Mouse (Mus musculus) liver, postnatal 0 days (tissue): ENCODE results near the gene Hmcn1. TPM values are rescaled to one million over a fixed set of nuclear protein-coding genes. Genes with fewer than 3 reads are reported as not detected.

ENCODE experiments used
- ATAC-seq: fragments of 200-750 bp; cut with Nextera tagmentation; 2 replicates; pipeline ENCODE4 v1.8.0; 2017; ENCODE audit warnings: mild to moderate bottlenecking, moderate library complexity
- DNase-seq: peaks from one replicate; pipeline ENCODE4 v3.0.0-alpha.2; 2016
- H3K27ac ChIP-seq: fragments of 300-500 bp; sonication (generic); 2 replicates; pipeline ENCODE4 v1.5.1; 2014; ENCODE audit warnings: antibody characterized with exemption, moderate library complexity, mild to moderate bottlenecking, low read depth
- H3K27me3 ChIP-seq: fragments of 300-500 bp; sonication (generic); 2 replicates; pipeline ENCODE4 v1.6.1; 2014; ENCODE audit warnings: low read length, control low read depth, mixed read lengths; ENCODE audit not compliant: insufficient read depth
- H3K36me3 ChIP-seq: fragments of 300-500 bp; sonication (generic); replicated peaks from 2 replicates; pipeline ENCODE4 v1.6.1; 2014; ENCODE audit warnings: mild to moderate bottlenecking, control low read depth, low read length, moderate library complexity, mixed read lengths; ENCODE audit not compliant: insufficient read depth
- H3K4me1 ChIP-seq: fragments of 300-500 bp; sonication (generic); 2 replicates; pipeline ENCODE4 v1.6.1; 2014; ENCODE audit warnings: antibody characterized with exemption, mild to moderate bottlenecking, control low read depth; ENCODE audit not compliant: insufficient read depth
- H3K4me2 ChIP-seq: fragments of 300-500 bp; sonication (generic); 2 replicates; pipeline ENCODE4 v1.6.1; 2014; ENCODE audit warnings: low read depth, mild to moderate bottlenecking, low read length, moderate library complexity, mixed read lengths
- H3K4me3 ChIP-seq: fragments of 300-500 bp; sonication (generic); 2 replicates; pipeline ENCODE4 v1.5.1; 2014; ENCODE audit warnings: low read depth, low read length
- H3K9ac ChIP-seq: fragments of 300-500 bp; sonication (generic); replicated peaks from 2 replicates; pipeline ENCODE4 v1.6.1; 2014; ENCODE audit warnings: mild to moderate bottlenecking, moderate library complexity
- H3K9me3 ChIP-seq: fragments of 300-500 bp; sonication (generic); 2 replicates; pipeline ENCODE4 v1.6.1; 2016; ENCODE audit warnings: mild to moderate bottlenecking, control low read depth, low read length, mixed read lengths
- CTCF ChIP-seq: sonication (generic); IDR thresholded peaks from 2 replicates; pipeline ENCODE4 v1.5.1; 2016; ENCODE audit warnings: antibody characterized with exemption, low read depth
- EP300 ChIP-seq: IDR thresholded peaks from 2 replicates; pipeline ENCODE4 v1.6.1; 2016; ENCODE audit warnings: antibody characterized with exemption, low read depth, mild to moderate bottlenecking
- WGBS: fragments of 180-500 bp; shearing (Covaris S2); extraction: QIAGEN DNeasy Blood & Tissue Kit; methylation state at CpG from one replicate; pipeline ENCODE4 v1.1.7; 2014; ENCODE audit not compliant: insufficient replicate concordance; 5-methylcytosine and 5-hydroxymethylcytosine counted together
- polyA plus RNA-seq: library from polyadenylated mRNA; unstranded; fragments of >200 nt; fragmentation: Nextera tagmentation; extraction: Ambion mirVana; gene quantifications from 2 replicates; pipeline ENCODE4 v1.2.1, GENCODE M21; 2015

Gene Hmcn1
- polyA plus RNA-seq, 1 experiment from 2014 or later, result 2.4 TPM

DNA sequence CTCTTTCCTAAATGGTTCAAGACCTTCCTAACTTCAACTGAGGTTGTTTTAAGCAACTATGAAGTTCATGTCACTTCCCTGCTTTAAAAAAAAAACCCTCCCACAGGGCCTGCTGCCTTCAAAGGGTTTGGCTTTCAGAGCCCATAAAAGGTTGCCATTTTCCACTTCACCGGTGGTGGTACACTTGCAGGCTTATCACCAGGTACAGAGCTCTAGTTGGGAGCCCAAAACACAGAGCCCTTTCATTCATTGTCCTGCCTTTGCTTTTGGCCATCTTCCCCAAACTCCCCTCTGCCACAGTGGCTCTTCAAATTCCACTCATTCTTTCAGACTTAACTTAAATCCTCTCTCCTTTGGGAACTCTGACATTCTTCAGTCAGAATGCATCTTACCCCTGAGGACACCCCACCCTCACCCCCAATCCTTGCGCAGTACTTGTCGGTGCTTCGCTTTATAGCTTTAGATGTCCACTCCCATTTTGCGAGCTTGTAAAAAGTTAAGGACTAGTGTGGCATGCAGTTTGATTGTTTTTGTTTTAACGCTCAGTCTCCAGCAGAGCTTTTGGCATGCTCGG is 222.2 kb downstream of the Hmcn1 start:
- 77% methylated on average over 7 of the region's 7 CpGs for WGBS
- TF ChIP-seq CTCF (no peak), EP300 (no peak)
- H3K4me3 ChIP-seq, result no peak overlapping the region
- no peaks in the 10 kb centered on the region for H3K36me3 ChIP-seq
- H3K27ac ChIP-seq, result no peak overlapping the region
- ATAC-seq (no peak), DNase-seq (no peak)
- no peak overlapping the region for H3K9ac ChIP-seq
- no peaks in the 10 kb centered on the region for H3K4me1 ChIP-seq
- H3K9me3 ChIP-seq, result no peaks in the 10 kb centered on the region
- no peaks in the 10 kb centered on the region for H3K27me3 ChIP-seq
- no peak overlapping the region for H3K4me2 ChIP-seq

DNA sequence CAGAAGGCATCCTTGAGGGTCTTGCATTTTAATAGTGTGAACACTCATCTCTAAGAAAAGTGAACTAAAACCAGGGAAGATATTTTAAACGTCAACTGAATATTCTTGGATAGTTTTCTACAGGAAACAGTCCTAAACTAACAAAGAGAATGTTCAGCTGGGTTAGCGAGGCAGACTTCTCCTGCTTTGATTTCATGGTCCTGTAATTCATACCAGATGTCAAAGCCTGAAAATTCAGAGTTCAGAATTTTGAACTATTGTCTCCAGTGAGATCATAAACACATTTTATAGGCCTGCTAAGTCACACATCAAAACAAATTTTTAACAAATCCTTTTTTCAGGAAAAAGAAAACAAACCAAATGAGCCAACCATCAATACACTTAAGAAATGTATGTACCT is 223.4 kb downstream of the Hmcn1 start:
- Histone ChIP-seq H3K4me2 (no peak overlapping the region), H3K9ac (no peak overlapping the region), H3K9me3 (no peaks in the 10 kb centered on the region), H3K27me3 (no peaks in the 10 kb centered on the region), H3K36me3 (no peaks in the 10 kb centered on the region), H3K27ac (no peak overlapping the region), H3K4me1 (no peaks in the 10 kb centered on the region), H3K4me3 (no peak overlapping the region)
- WGBS, result 67% methylated on average over 2 of the region's 2 CpGs
- ATAC-seq (no peak), DNase-seq (no peak)
- TF ChIP-seq EP300 (no peak), CTCF (no peak)

DNA sequence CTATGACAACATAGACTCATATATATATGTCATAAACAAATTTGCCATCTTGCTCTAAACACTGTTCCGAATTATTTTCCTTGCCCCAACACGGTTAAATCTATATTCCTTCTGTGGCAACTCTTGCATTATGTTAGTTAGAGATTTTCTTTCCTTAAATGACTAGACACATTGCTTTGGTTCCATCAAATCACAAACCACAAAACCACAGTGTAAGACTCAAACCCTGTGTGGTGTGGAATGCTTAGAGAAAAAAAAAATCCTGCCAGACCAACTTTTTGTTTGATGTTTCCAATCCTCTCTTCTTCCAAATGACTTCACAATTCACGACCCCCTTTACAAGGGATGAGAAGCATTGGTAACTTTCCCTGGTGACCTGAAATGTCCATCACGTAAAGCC is 231.6 kb downstream of the Hmcn1 start:
- Histone ChIP-seq H3K4me1 (no peaks in the 10 kb centered on the region; the same call in 1 of the 2 replicates), H3K27me3 (no peaks in the 10 kb centered on the region), H3K9me3 (no peaks in the 10 kb centered on the region), H3K27ac (no peak overlapping the region), H3K4me2 (no peak overlapping the region), H3K36me3 (no peaks in the 10 kb centered on the region), H3K4me3 (no peak overlapping the region), H3K9ac (no peak overlapping the region)
- DNase-seq (no peak), ATAC-seq (no peak)
- 54% methylated on average over 4 of the region's 4 CpGs for WGBS
- TF ChIP-seq EP300 (no peak), CTCF (no peak)

DNA sequence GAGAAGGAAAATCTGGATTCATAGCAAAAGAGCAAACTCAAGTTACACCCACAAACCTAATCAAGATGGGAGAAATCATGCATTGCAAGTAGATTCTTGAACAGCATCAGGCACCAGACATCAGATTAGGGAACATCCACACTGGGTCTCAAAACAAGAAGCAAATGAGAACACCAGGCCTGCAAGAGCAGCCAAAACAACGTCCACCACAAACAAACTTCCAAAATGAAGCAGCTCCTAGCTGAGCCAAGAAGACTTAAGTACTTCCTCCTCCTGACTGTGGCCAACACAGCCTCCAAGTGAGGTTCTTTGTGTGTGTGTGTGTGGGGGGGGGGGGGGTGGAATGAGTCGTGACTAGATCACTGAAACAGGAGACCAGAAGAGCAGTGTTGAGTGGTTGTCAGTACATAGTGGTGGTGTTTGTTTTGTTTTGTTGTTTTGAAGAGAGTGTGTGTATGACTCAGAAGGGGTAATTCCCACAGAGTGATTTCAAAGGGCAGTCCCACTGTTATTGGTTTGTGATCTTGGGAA is 232.4 kb downstream of the Hmcn1 start:
- ATAC-seq, result no peak
- H3K36me3 ChIP-seq, result no peaks in the 10 kb centered on the region
- WGBS, result 16% methylated on average over 2 of the region's 2 CpGs

DNA sequence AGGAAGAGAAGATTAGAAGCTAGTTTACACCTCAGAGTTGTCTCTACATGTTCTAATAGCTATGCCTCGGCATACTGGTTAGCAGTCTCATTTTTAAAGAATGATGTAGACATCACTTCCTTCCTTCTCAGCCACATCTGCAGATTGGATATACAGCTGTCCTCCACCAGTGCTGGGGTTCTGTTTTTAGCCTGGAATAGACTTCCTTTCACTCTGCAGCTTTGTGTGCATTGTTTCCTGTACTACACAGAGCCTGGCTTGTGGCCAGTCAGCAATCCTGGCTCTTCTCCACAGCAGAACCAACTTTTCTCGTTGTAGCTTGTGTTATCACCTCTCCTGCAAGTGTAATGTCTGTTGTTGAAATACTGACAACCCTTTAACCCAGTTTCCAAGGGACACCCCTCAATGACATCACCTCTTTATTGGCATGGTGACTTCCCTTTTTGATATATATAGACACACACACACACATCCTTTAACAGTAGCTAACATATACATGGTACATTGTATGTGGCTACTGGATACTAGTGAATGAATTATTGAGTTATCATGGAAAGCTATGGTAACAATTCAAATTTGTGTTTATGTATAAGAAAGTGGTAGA is 233.7 kb downstream of the Hmcn1 start:
- no peaks in the 10 kb centered on the region for H3K27me3 ChIP-seq
- 10% methylated on average over 2 of the region's 2 CpGs for WGBS
- H3K36me3 ChIP-seq, result no peaks in the 10 kb centered on the region

More for the DNA sequence above, 232.4 kb downstream of the Hmcn1 start:
- no peak overlapping the region for H3K4me2 ChIP-seq
- no peaks in the 10 kb centered on the region for H3K9me3 ChIP-seq
- H3K27me3 ChIP-seq, result no peaks in the 10 kb centered on the region
- H3K9ac ChIP-seq, result no peak overlapping the region
- H3K4me3 ChIP-seq, result no peak overlapping the region
- TF ChIP-seq EP300, result no peak
- TF ChIP-seq CTCF, result no peak
- DNase-seq, result no peak
- H3K4me1 ChIP-seq, result no peaks in the 10 kb centered on the region; the same call in 1 of the 2 replicates
- H3K27ac ChIP-seq, result no peak overlapping the region

DNA sequence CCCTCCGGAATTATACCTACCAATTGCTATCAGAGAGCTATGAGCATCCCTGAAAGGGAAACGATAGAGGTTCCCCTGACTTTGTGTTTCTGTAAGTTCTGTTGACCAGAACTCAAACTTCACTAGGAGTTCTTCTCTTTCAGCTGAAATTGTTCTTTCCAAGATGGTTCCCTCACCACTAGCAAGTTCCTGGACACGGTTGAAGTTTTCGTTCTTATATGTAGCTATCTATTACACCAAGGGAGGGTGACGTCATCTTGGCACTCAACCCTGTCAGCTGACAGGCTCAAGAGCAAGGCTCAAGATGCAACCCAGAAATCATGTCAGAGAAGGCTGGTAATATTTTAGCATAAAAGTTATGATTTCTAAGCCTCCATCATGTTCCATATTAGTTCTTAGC is 239.3 kb downstream of the Hmcn1 start:
- H3K27ac ChIP-seq, result no peak overlapping the region
- TF ChIP-seq CTCF (no peak), EP300 (no peak)
- WGBS, result 87% methylated on average over 5 of the region's 5 CpGs

More for the DNA sequence above, 233.7 kb downstream of the Hmcn1 start:
- H3K9me3 ChIP-seq, result no peaks in the 10 kb centered on the region
- no peaks in the 10 kb centered on the region; the same call in 1 of the 2 replicates for H3K4me1 ChIP-seq
- H3K4me3 ChIP-seq, result no peak overlapping the region
- DNase-seq (peak; percentile 31), ATAC-seq (peak; percentile 45)
- no peak overlapping the region for H3K4me2 ChIP-seq
- H3K27ac ChIP-seq, result no peak overlapping the region
- TF ChIP-seq CTCF (no peak), EP300 (0 out of 2 replicates have a peak, but pooled peaks have one; percentile 16)
- no peak overlapping the region for H3K9ac ChIP-seq

More for the DNA sequence above, 239.3 kb downstream of the Hmcn1 start:
- H3K4me3 ChIP-seq, result no peak overlapping the region
- no peak overlapping the region for H3K9ac ChIP-seq
- ATAC-seq (no peak), DNase-seq (no peak)
- no peaks in the 10 kb centered on the region for H3K4me1 ChIP-seq
- H3K4me2 ChIP-seq, result no peak overlapping the region
- H3K27me3 ChIP-seq, result no peaks in the 10 kb centered on the region
- no peaks in the 10 kb centered on the region for H3K9me3 ChIP-seq
- H3K36me3 ChIP-seq, result no peaks in the 10 kb centered on the region
